Mouse (Mus musculus): Measurements from ENCODE around the gene Ube2e1.

DNA sequence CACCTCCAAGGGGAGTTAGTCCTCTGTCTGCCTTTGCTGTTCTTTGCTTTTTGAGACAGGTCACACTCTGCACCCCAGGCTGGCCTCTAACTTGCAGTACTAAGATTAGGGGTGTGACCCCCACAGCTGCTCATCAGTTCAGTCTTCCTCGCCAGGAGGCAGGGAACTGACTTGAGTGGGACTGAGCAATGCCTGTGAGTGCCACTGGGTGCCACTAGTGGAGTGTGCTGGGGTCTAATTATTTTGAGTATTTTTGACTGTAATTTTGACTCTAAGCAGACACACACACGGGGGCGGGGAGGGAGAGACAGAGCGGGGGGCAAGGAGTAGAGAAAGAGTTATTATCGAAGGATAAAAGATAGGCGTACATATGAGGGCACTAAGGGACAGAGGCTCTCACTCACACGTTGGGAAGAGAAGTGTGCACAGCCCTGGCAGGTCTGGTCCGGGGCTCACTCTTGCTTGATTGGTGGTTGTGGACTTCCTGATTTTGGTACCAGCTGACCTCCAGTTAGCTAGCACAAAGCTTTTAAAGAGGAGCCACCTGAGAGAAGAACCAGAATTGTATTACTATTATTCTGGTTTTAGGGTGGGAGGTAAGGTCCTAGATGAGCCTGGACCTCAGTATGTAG is 46.4 kb upstream of the Ube2e1 start:
- TF ChIP-seq HCFC1 (IDR thresholded peaks at IDR 0.05; ENCODE audit: borderline replicate concordance, insufficient read depth, low read length) (no peak), ZNF384 (IDR thresholded peaks at IDR 0.05; ENCODE audit: low read depth, low read length) (no peak), MAFK (IDR thresholded peaks at IDR 0.05; ENCODE audit: insufficient read depth, low read depth, low read length) (no peak), ZC3H11A (IDR thresholded peaks at IDR 0.05; ENCODE audit: borderline replicate concordance, low read depth, low read length) (no peak; the same call in 1 of the 2 replicates), CHD2 (IDR thresholded peaks at IDR 0.05; ENCODE audit: low read depth, low read length) (no peak)
